ENCODE assay signal across 15 mouse cellular contexts in the genomic region with DNA sequence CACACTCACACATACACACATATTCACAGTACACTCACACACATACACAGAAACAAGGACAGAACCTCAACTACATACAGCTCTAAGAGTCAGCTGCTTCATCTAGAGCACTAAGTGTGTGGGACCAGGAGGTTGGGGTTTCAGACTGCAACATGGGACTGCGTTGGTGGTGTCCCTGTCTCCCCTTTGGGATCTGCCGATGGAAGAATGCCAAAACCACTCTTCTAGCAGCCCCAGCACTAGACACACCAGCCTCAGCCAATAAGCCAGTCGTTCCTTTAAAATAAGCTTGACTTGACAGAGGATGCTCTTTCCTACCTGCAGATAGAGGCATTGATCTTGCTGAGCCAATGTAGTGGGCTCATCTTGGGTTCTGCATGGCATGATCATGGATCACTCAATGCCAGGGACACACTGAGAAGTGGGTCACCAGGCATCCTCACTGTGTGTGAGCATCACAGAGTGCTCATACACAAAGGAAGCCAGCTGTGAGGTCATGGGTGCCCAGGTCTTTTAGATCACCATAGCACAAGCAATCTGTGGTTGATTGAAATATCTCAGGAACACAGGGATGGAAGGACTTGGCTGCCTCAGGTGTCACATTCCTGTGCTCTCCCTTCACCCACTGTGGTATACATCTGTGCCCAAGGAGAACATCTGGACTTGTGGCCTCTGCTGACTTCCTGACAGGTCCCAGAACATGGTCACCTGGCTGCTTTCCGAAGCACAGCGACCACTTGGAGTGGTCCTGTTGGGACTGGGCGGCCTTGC. TPM values are rescaled to one million over a fixed set of nuclear protein-coding genes. Genes with fewer than 3 reads are reported as not detected.
"Had no signal": no experiment of that assay in that cellular context is flagged by ENCODE, and none has a peak within 500 bp of the region (broad histone marks: within the 10 kb centered on the region; RNA-seq: fewer than 3 reads in every experiment).

No protein-coding gene starts in this region.

- ATAC-seq: liver, postnatal 0 days had no signal

- DNase-seq: kidney, postnatal 36 days; layer of hippocampus, adult 9-11 months; liver; liver, embryonic 13.5 days; liver, postnatal 0 days; lung, postnatal 14 days; right cerebral cortex, postnatal 14 days; thymus, adult 2 months; thymus, postnatal 25 days had no signal

- H3K27ac ChIP-seq: kidney, postnatal 0 days; limb, embryonic 12.5 days; liver, embryonic 13.5 days; macrophage; midbrain, embryonic 12.5 days; stomach, embryonic 15.5 days had no signal

- H3K4me3 ChIP-seq: limb, embryonic 12.5 days; liver, embryonic 13.5 days; midbrain, embryonic 12.5 days; stomach, embryonic 15.5 days had no signal

- H3K9me3 ChIP-seq: limb, embryonic 12.5 days; liver, embryonic 13.5 days; megakaryocyte, embryonic 14.5 days; midbrain, embryonic 12.5 days; stomach, embryonic 15.5 days had no signal

- H3K9ac ChIP-seq: limb, embryonic 12.5 days; liver, embryonic 13.5 days; liver, postnatal 0 days; midbrain, embryonic 12.5 days; stomach, embryonic 15.5 days had no signal

- H3K4me2 ChIP-seq: limb, embryonic 12.5 days; liver, embryonic 13.5 days; midbrain, embryonic 12.5 days; stomach, embryonic 15.5 days had no signal

- H3K36me3 ChIP-seq: limb, embryonic 12.5 days; liver, embryonic 13.5 days; midbrain, embryonic 12.5 days; stomach, embryonic 15.5 days had no signal

- H3K27me3 ChIP-seq: liver, embryonic 13.5 days; megakaryocyte, embryonic 14.5 days; midbrain, embryonic 12.5 days; stomach, embryonic 15.5 days had no signal

- H3K4me1 ChIP-seq: liver, embryonic 13.5 days; megakaryocyte, embryonic 14.5 days; stomach, embryonic 15.5 days had no signal

RNA-seq across cellular contexts. Expression of gene Sez6l, which starts 22.7 kb away (rescaled TPM):
- polyA plus RNA-seq: liver, postnatal 0 days; macrophage had no signal
